Mouse (Mus musculus): ENCODE data around the gene Zfp697.
"Not testable (repeated sequence)": the region's sequence is repeated elsewhere in the genome, so short reads cannot be mapped to it uniquely, and the experiment has no call there.

The Zfp697 gene

DNA sequence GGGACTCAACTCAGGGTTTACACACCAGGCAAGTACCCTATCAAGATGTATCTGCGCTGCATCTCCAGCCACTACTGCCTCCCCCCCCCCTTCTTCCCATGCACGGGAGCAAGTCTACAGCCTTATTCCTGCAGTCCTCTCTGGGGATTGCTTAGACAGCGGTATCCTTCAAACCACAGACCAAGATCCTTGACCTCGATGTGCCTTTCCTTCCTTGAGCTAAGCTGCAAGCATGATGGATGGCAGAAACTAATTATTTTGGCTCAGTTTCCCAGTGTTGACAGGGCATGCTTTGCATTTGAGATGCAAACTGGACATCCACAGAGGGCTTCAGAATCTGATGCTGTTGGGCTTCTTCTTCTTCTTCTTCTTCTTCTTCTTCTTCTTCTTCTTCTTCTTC is 40.7 kb downstream of the Zfp697 start:
- DNase-seq (ENCODE audit: low spot score): no peak

DNA sequence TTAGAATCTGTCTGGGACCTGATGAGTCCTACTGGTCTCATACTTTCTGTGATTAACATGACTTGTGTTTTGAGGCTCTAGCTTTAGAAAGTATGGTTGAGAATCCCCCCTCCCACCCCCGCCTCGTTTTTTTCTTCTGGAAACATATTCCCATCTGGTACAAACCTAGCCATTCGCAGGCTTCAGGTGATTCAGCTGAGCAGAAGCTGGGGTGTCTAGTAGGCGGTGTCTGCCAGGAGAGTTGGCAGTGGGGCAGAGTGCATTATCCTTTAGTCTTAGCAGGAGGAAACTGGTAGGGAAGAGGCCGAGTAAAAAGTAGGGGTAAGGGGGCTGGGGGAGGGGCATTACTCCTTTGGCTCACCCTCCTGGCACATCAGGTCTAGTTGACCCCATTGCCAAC is 44.5 kb downstream of the Zfp697 start:
- no peak for DNase-seq (ENCODE audit: low spot score)

DNA sequence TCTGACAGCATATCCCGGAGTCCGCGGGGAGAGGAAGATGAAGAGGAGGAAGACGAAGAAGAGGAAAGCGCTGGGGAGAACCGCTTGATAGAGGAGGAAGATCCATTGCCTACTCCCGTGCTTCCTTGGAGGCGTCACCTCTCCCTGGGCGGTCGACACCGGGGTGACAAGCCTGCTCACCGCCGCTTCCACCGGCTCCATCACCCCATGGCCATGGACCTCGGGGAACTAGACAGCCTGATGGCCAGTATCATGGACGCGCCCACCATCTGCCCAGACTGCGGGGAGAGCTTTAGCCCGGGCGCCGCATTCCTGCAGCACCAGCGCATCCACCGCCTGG is 45.0 kb downstream of the Zfp697 start:
- no peak for DNase-seq (ENCODE audit: low spot score)

DNA sequence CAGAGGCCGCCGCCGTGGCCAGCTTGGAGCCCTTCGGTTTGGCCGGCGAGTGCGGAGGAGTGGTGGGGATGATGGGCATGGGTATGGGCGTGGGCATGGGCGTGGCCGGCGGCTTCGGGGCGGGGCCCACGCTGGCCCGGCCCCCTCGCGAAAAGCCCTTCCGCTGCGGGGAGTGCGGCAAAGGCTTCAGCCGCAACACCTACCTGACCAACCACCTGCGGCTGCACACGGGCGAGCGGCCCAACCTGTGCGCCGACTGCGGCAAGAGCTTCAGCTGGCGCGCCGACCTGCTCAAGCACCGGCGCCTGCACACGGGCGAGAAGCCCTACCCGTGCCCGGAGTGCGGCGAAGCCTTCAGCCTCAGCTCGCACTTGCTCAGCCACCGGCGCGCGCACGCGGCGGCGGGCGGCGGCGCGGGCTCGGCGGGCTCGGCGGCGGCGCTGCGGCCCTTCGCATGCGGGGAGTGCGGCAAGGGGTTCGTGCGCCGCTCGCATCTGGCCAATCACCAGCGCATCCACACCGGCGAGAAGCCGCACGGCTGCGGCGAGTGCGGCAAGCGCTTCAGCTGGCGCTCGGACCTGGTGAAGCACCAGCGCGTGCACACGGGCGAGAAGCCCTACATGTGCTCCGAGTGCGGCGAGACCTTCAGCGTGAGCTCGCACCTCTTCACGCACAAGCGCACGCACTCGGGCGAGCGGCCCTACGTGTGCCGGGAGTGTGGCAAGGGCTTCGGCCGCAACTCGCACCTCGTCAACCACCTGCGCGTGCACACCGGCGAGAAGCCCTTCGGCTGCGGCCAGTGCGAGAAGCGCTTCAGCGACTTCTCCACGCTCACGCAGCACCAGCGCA is 45.6 kb downstream of the Zfp697 start:
- DNase-seq (ENCODE audit: low spot score): peak; percentile 25

DNA sequence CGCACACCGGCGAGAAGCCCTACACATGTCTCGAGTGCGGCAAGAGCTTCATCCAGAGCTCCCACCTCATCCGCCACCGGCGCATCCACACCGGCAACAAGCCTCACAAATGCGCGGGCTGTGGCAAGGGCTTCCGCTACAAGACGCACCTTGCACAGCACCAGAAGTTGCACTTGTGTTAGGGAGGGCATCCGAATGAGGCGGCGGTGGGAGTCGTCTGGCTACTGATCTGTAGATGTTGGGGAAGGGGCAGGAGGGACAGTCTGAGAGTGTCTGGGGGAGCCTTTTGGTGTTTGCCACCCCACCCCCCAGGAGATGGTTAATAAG is 46.2 kb downstream of the Zfp697 start:
- peak; percentile 19 for DNase-seq (ENCODE audit: low spot score)

DNA sequence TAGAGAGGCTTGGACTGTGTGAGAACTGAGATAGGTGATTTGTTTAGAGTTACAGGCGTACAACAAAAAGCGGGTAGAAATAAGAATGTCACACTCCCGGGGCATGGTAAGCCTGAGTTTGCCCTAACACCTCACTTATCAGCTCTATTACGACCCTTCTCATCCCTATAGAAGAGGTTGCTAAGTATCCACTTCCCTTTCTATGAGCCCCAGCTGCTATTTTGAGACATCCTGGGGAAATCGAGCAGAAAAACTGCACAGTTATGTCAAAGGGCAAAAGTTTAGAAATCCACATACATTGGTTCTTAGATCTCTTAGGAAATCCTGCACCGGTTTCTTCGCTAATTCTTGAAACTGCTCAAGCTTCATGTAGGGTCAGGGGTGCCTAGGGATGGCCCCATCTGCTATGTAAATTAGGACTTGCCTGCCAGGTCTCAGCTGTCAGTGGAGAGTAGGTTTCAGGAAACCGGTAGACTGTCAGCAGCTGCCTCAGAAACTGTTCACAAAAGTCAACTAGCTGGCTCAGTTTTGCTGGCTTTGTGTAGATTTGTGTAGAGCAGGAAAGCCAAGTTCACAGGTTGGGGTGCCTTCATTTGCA is 46.8 kb downstream of the Zfp697 start:
- DNase-seq (ENCODE audit: low spot score): no peak

DNA sequence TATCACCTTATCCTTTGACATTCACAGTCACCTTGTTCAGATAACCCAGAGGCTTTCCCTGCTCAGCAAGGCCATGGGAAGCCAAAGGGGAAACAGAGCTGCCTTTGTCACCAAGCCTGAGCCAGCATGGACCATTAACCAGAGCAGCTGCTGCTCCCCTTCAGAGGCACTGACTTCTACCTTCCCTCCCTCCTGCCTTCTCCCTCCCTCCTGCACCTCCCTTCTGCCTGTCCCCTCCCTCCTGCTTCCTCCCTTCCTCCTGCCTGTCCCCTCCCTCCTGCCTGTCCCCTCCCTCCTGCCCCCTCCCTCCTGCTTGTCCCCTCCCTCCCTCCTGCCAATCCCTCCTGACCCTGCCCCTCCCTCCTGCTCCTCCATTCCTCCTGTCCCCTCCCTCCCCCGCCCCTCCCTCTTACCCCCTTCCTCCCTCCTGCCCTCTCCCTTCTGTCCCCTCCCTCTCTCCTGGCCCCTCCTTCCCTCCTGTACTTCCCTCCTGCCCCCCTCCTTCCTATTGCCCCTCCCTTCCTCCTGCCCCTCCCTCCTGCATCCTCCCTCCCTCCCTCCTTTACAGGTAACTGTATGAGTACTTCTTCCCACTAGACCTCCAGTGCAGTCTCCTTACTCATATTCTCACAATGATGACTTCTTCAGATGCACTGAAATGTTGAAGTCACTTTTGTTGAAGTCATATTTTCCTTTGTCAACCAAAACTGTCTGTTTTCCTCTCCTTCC is 52.0 kb downstream of the Zfp697 start:
- DNase-seq (ENCODE audit: low spot score): no peak

DNA sequence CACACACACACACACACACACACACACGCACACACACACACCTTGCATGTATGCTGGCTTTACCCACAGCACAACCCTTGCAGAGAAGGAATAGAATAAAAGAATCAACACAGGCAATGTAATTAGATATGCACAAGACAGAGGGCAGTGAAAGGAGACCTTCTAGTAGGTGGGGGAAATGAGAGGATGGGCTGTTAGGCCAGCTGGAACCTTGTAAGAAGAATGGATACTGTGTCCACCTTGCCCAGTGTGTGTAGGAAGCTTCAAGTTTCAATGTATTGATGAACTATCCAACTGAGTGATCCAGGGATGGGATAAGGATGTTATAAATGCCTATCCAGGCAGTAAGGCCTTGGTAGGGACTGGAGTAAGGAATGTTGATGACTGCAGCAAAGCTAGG is 52.8 kb downstream of the Zfp697 start:
- no peak for DNase-seq (ENCODE audit: low spot score)

DNA sequence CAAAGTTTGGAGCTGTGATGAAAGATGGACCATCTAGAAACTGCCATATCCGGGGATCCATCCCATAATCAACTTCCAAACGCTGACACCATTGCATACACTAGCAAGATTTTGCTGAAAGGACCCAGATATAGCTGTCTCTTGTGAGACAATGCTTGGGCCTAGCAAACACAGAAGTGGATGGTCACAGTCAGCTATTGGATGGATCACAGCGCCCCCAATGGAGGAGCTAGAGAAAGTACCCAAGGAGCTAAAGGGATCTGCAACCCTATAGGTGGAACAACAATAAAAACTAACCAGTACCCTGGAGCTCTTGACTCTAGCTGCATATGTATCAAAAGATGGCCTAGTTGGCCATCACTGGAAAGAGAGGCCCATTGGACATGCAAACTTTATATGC is 60.0 kb downstream of the Zfp697 start:
- DNase-seq (ENCODE audit: low spot score): not testable (repeated sequence)

DNA sequence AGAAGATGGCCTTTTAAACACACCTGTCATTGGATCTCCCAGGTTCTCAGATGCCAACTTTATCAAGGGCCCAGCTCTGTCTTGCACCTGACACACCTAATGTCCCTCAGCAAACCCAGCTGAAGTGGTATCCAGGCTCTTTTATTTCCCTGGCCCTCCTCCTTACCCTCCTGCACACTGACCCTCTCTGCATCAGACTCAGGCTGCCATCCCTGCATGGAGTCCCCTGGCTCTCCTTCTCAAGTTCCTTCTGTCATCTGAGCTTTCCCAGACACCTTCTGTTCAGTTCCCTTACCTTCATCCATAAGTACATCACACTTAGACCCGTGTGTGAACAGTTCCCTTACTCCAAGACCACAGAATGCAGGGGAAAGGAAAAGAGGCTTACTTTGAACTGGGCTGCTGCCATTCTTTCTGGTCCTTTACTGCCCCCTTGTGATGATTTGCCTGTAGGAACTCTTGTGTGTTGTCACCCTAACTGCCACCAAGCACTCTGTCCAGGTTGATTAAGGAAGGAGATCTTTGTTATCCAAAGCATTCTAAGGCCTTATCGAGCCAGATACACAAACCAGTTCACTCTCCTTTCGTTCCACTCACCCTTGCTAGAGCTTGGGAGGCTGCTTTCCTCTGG is 61.0 kb downstream of the Zfp697 start:
- not testable (repeated sequence) for DNase-seq (ENCODE audit: low spot score)

DNA sequence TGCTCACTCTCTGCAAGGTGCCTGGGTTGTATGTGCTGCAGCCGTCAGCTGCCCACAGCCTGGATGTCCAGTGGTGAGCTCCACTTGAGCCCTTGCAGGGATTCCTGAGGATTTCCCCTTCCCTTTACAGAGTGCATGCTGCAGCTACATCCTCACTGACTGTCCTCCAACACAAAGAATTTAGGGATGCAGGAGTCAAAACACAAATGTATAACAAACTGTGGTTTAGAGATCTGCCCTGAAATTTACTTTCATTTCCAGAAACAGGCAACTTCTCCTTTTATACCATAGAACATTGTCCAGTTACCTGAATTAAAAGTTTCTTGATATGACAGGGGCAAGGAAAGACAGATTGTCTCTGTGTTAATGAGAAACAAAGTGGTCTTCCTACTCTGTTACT is 61.7 kb downstream of the Zfp697 start:
- DNase-seq (ENCODE audit: low spot score): not testable (repeated sequence)

DNA sequence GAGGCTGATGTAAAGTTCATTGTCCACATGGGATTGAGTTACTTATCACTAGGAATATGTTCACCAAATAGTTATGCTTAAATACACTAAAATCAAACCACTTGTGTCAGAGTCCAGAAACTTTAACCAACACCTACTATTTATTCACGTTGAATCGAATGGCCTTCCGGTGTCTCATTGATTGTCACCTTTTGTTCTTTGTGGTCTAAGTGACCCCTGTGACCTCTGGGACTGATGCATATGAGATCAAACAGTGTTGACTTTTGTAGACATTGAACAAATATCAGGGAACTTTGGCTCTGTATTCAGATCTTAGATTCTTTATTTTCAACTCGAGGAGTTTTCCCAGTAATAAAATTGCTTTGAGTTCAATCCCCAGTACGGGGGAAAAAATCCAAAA is 71.5 kb downstream of the Zfp697 start:
- not testable (repeated sequence) for DNase-seq (ENCODE audit: low spot score)

DNA sequence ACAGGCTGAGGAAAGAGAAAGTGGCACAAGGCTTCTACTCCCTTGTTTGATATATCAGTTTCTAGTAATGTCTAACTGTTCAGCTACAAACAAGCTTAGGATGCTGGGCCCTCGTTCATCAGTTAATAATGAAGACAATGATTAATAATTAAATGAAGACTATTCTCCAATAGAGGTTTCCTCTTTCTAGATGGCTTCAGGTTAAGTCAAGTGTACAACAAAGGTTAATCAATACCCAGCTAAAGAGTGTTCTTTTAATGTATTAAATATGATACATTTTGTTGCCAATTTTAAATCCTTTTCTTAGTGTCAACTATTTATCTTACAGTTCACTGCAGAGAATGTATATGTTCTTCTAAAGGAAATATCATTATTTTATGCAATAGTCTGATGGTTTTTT is 74.8 kb downstream of the Zfp697 start, which contains the start of gene Gm4450:
Gm4450 (minus strand) TSS at position 101 of the 400 bp plus-strand sequence.
- not testable (repeated sequence) for DNase-seq (ENCODE audit: low spot score)

DNA sequence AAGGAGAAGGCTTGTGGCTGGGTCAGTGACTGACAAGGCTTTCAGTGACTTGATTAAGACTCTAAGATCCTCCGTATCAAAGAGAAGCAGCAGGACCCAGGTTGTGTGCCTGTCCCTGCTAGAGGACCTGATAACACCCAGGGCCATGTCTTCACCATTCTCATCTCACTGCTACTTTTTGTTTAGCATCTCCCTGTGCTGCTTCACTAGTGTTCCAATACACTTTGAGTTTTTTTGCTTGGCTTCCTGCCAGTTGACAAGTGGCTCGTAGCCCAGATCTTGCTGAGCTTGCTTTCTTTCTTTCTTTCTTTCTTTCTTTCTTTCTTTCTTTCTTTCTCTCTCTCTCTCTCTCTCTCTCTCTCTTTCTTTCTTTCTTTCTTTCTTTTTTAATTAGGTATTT is 87.1 kb downstream of the Zfp697 start:
- not testable (repeated sequence) for DNase-seq (ENCODE audit: low spot score)

DNA sequence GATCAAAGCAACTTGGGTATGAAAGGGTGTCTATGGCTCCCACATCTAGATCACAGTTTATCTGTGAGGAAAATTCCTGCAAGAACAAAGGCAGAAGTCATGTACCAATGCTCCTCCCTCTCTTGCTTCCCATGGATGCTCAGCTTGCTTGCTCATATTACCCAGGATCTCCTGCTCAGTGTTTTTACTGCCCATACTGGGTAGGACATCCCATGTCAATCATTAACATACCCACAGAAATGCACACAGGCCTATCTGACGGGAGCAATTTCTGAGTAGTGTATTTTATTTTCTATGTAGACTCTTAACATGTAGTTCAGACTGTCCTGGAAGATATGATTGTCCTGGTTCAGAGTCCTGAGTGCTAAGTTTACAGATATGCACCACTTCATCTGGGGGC is 88.8 kb downstream of the Zfp697 start:
- DNase-seq (ENCODE audit: low spot score): not testable (repeated sequence)

DNA sequence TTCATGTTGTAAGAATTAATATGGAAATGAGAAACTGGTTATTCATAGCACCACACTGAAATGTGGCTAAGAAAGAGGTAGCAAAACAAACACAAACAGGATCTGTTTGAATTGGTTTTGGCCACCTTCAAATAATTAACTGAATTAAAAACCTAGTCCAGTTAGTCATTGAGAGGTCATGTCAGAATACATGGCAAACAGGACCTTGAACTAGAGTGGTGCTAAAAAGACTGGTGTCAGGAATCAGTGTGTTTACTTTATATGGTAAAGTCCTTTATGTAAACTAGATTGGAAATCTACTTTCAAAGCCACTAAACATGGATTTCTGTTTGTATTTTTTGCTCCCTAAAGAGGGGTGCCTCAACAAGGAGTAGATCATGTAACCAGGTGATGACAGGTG is 89.2 kb downstream of the Zfp697 start:
- not testable (repeated sequence) for DNase-seq (ENCODE audit: low spot score)

DNA sequence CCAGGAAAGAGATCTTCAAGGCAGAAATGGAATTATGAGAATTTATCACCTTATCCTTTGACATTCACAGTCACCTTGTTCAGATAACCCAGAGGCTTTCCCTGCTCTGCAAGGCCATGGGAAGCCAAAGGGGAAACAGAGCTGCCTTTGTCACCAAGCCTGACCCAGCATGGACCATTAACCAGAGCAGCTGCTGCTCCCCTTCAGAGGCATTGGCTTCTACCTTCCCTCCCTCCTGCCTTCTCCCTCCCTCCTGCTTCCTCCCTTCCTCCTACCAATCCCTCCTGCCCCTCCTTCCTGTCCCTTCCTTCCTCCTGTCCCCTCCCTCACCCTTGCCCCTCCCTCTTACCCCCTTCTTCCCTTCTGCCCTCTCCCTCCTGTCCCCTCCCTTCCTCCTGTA is 111.9 kb downstream of the Zfp697 start:
- DNase-seq (ENCODE audit: low spot score): not testable (repeated sequence)

DNA sequence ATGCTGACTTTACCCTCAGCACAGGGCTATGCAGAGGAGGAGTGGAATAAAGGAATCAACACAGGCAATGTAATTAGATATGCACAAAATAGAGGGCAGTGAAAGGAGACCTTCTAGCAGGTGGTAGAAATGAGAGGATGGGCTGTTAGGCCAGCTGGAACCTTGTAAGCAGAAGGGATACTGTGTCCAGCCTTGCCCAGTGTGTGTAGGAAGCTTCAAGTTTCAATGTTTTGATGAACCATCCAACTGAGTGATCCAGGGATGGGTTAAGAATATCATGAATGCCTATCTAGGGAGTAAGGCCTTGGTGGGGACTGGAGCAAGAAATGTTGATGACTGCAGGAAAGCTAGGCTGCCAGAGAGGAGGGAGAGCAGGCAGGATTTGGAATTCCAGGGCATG is 112.8 kb downstream of the Zfp697 start:
- DNase-seq (ENCODE audit: low spot score): not testable (repeated sequence)

DNA sequence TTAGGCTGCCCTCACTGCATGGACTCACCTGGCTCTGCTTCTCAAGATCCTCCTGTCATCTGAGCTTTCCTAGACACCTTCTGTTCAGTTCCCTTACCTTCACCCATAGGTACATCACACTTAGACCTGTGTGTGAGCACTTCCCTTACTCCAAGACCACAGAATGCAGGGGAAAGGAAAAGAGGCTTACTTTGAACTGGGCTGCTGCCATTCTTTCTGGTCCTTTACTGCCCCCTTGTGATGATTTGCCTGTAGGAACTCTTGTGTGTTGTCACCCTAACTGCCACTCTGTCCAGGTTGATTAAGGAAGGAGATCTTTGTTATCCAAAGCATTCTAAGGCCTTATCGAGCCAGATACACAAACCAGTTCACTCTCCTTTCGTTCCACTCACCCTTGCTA is 114.5 kb downstream of the Zfp697 start:
- DNase-seq (ENCODE audit: low spot score): not testable (repeated sequence)

DNA sequence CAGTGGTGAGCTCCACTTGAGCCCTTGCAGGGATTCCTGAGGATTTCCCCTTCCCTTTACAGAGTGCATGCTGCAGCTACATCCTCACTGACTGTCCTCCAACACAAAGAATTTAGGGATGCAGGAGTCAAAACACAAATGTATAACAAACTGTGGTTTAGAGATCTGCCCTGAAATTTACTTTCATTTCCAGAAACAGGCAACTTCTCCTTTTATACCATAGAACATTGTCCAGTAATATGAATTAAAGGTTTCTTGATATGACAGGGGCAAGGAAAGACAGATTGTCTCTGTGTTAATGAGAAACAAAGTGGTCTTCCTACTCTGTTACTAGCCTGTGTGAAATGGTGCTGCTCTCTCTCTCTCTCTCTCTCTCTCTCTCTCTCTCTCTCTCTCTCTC is 115.1 kb downstream of the Zfp697 start:
- not testable (repeated sequence) for DNase-seq (ENCODE audit: low spot score)

DNA sequence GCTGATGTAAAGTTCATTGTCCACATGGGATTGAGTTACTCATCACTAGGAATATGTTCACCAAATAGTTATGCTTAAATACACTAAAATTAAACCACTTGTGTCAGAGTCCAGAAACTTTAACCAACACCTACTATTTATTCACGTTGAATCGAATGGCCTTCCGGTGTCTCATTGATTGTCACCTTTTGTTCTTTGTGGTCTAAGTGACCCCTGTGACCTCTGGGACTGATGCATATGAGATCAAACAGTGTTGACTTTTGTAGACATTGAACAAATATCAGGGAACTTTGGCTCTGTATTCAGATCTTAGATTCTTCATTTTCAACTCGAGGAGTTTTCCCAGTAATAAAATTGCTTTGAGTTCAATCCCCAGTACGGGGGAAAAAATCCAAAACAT is 125.0 kb downstream of the Zfp697 start:
- not testable (repeated sequence) for DNase-seq (ENCODE audit: low spot score)

DNA sequence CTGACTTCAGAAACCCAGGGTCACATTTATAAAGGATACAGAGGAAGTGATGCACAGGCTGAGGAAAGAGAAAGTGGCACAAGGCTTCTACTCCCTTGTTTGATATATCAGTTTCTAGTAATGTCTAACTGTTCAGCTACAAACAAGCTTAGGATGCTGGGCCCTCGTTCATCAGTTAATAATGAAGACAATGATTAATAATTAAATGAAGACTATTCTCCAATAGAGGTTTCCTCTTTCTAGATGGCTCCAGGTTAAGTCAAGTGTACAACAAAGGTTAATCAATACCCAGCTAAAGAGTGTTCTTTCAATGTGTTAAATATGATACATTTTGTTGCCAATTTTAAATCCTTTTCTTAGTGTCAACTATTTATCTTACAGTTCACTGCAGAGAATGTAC is 128.2 kb downstream of the Zfp697 start, which contains the start of gene Hsd3b4:
Hsd3b4 (minus strand) TSS at position 101 of the 400 bp plus-strand sequence.
- DNase-seq (ENCODE audit: low spot score): not testable (repeated sequence)

Measured in T-cell, adult 2 months (primary cell).